Mouse (Mus musculus): Measurements from ENCODE around the gene Nos1ap.

DNA sequence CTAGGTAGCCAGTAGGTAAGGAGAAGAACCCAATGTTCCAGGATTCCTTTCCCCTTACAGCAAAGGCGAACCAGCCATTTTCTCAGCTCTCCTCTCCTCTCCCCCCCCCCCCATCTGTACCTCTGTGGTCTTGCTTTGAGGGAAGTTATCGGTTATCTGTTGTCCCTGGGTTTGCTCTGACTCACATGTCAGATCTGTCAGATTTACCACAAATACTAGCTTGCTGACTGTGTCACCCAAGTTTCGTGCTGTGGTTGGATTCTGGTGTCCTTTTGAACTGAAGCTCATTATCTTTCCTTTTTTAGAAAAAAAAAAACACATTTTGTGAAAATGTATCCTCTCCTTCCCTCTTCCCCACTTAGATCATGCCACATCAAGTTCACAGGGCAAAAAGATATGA is 50.2 kb downstream of the Nos1ap start:
- TF ChIP-seq POLR2A (IDR thresholded peaks at IDR 0.05; ENCODE audit: borderline replicate concordance, low read depth, low read length) (no peak), CTCF (IDR thresholded peaks at IDR 0.05; ENCODE audit: low read depth, low read length) (no peak)
